Mouse (Mus musculus) olfactory bulb, adult 2 months (tissue): ENCODE results near the gene Scn2a.

Experiments used
- CTCF ChIP-seq: fragments of 200-500 bp; IDR thresholded peaks from 2 replicates; pipeline ENCODE4 v1.5.1; 2012; ENCODE audit warnings: low read depth, mild to moderate bottlenecking, low read length, moderate library complexity; ENCODE audit not compliant: insufficient read depth
- POLR2A ChIP-seq: fragments of 200-500 bp; IDR thresholded peaks from 2 replicates; pipeline ENCODE4 v1.6.1; 2012; ENCODE audit warnings: mild to moderate bottlenecking, low read depth, low read length, moderate library complexity; ENCODE audit not compliant: insufficient read depth

- no peak for TF ChIP-seq CTCF
- TF ChIP-seq POLR2A, result no peak
Observed at GRCm38 (mm10) chr2:65664481-65664880, 43.9 kb downstream of the Scn2a start.
